Mouse (Mus musculus) right cerebral cortex, postnatal 14 days (tissue): ENCODE measurements around the gene 2810004N23Rik.
A peak's percentile ranks its signal among the peaks of the same experiment; 100 is the strongest.

ENCODE experiments used
- DNase-seq: peaks from one replicate; pipeline ENCODE4 v3.0.0; 2022

2810004N23Rik gene

GRCm38 (mm10) chr8:124819612-124820115 is 43.3 kb downstream of the 2810004N23Rik start:
- DNase-seq = no peak

GRCm38 (mm10) chr8:124817361-124817760 is 45.6 kb downstream of the 2810004N23Rik start:
- DNase-seq = no peak

- DNase-seq = no peak
Measured at GRCm38 (mm10) chr8:124816866-124817265, 46.1 kb downstream of the 2810004N23Rik start.

GRCm38 (mm10) chr8:124815870-124816269 is 47.0 kb downstream of the 2810004N23Rik start:
- no peak for DNase-seq

- no peak for DNase-seq
Measured at GRCm38 (mm10) chr8:124813326-124813725, 49.6 kb downstream of the 2810004N23Rik start.

- DNase-seq = no peak
Measured at GRCm38 (mm10) chr8:124810689-124811394, 52.1 kb downstream of the 2810004N23Rik start.

- no peak for DNase-seq
Measured at GRCm38 (mm10) chr8:124810056-124810610, 52.8 kb downstream of the 2810004N23Rik start.

GRCm38 (mm10) chr8:124809419-124809818 is 53.5 kb downstream of the 2810004N23Rik start:
- DNase-seq = no peak

GRCm38 (mm10) chr8:124805990-124806389 is 56.9 kb downstream of the 2810004N23Rik start:
- DNase-seq = no peak

- no peak for DNase-seq
Measured at GRCm38 (mm10) chr8:124803824-124804702, 58.9 kb downstream of the 2810004N23Rik start.

- DNase-seq = no peak
Measured at GRCm38 (mm10) chr8:124800542-124800941, 62.4 kb downstream of the 2810004N23Rik start.

- DNase-seq = no peak
Measured at GRCm38 (mm10) chr8:124795781-124796488, 67.0 kb downstream of the 2810004N23Rik start.

- peak; percentile 87 for DNase-seq
Measured at GRCm38 (mm10) chr8:124794486-124794780, 68.5 kb downstream of the 2810004N23Rik start.

- peak; percentile 41 for DNase-seq
Measured at GRCm38 (mm10) chr8:124793661-124794485, 69.0 kb downstream of the 2810004N23Rik start.

- peak; percentile 81 for DNase-seq
Measured at GRCm38 (mm10) chr8:124793172-124793651, 69.7 kb downstream of the 2810004N23Rik start.

GRCm38 (mm10) chr8:124792708-124793107 is 70.2 kb downstream of the 2810004N23Rik start, which contains the start of gene Trim67:
Gene Trim67 (plus strand): TSS chr8:124793092.
- peak; percentile 74 for DNase-seq

- DNase-seq = peak; percentile 60
Measured at GRCm38 (mm10) chr8:124792186-124792585, 70.7 kb downstream of the 2810004N23Rik start.

- no peak for DNase-seq
Measured at GRCm38 (mm10) chr8:124791751-124792150, 71.2 kb downstream of the 2810004N23Rik start.

- DNase-seq = no peak
Measured at GRCm38 (mm10) chr8:124790676-124791075, 72.2 kb downstream of the 2810004N23Rik start.
